Mouse (Mus musculus) hindbrain, embryonic 16.5 days (tissue): Measurements from ENCODE around the gene Acat2. TPM values are rescaled to one million over a fixed set of nuclear protein-coding genes. Genes with fewer than 3 reads are reported as not detected.
"Not testable (repeated sequence)": the region's sequence is repeated elsewhere in the genome, so short reads cannot be mapped to it uniquely, and the experiment has no call there.

ENCODE experiments used
- ATAC-seq: fragments of 200-750 bp; cut with Nextera tagmentation; 2 replicates; pipeline ENCODE4 v1.8.0; 2017; ENCODE audit warnings: moderate TSS enrichment, moderate library complexity
- H3K27ac ChIP-seq: fragments of 300-500 bp; sonication (generic); 2 replicates; pipeline ENCODE4 v1.5.1; 2014; ENCODE audit warnings: low read depth, mild to moderate bottlenecking, control low read depth, low read length, moderate library complexity
- H3K27me3 ChIP-seq: fragments of 300-500 bp; sonication (generic); replicated peaks from 2 replicates; pipeline ENCODE4 v1.6.1; 2014; ENCODE audit warnings: low read length; ENCODE audit not compliant: control insufficient read depth, insufficient read depth
- H3K36me3 ChIP-seq: fragments of 300-500 bp; sonication (generic); 2 replicates; pipeline ENCODE4 v1.6.1; 2014; ENCODE audit warnings: mild to moderate bottlenecking, low read length, moderate library complexity, mixed read lengths; ENCODE audit not compliant: control insufficient read depth, insufficient read depth
- H3K4me1 ChIP-seq: fragments of 300-500 bp; sonication (generic); 2 replicates; pipeline ENCODE4 v1.6.1; 2014; ENCODE audit warnings: low read depth, low read length; ENCODE audit not compliant: control insufficient read depth, insufficient read depth
- H3K4me2 ChIP-seq: fragments of 300-500 bp; sonication (generic); 2 replicates; pipeline ENCODE4 v1.6.1; 2014; ENCODE audit warnings: mild to moderate bottlenecking, low read length, control low read depth, moderate library complexity
- H3K4me3 ChIP-seq: fragments of 300-500 bp; sonication (generic); 2 replicates; pipeline ENCODE4 v1.5.1; 2014; ENCODE audit warnings: mild to moderate bottlenecking, low read length, control low read depth, moderate library complexity
- H3K9ac ChIP-seq: fragments of 300-500 bp; sonication (generic); 2 replicates; pipeline ENCODE4 v1.6.1; 2014; ENCODE audit warnings: low read depth, mild to moderate bottlenecking, control low read depth, low read length, moderate library complexity
- H3K9me3 ChIP-seq: fragments of 300-500 bp; sonication (generic); 2 replicates; pipeline ENCODE4 v1.6.1; 2014; ENCODE audit warnings: mild to moderate bottlenecking, low read length, moderate library complexity; ENCODE audit not compliant: control insufficient read depth
- WGBS: fragments of 180-500 bp; shearing (Covaris S2); extraction: QIAGEN DNeasy Blood & Tissue Kit; methylation state at CpG from one replicate; pipeline ENCODE4 v1.1.7; 2014; 5-methylcytosine and 5-hydroxymethylcytosine counted together
- polyA plus RNA-seq: library from polyadenylated mRNA; unstranded; fragments of >200 nt; fragmentation: Nextera tagmentation; extraction: Ambion mirVana; gene quantifications from 2 replicates; pipeline ENCODE4 v1.2.1, GENCODE M21; 2015

The Acat2 gene
- polyA plus RNA-seq, 1 experiment from 2014 or later, result 335 TPM

GRCm38 (mm10) chr17:12978546-12978945 lies 18.0 kb upstream of the Acat2 start:
- 100% methylated on average over 1 of the region's 1 CpGs for WGBS
- Histone ChIP-seq H3K9me3 (no peaks in the 10 kb centered on the region), H3K4me1 (no peaks in the 10 kb centered on the region), H3K27me3 (no peaks in the 10 kb centered on the region), H3K9ac (no peak overlapping the region), H3K27ac (no peak overlapping the region), H3K4me2 (no peak overlapping the region), H3K36me3 (peaks cover 35% of the 10 kb centered on the region), H3K4me3 (no peak overlapping the region)
- ATAC-seq, result no peak

- 85% methylated on average over 2 of the region's 2 CpGs for WGBS
- H3K4me3 ChIP-seq, result no peak overlapping the region
- H3K27me3 ChIP-seq, result no peaks in the 10 kb centered on the region
- no peaks in the 10 kb centered on the region for H3K4me1 ChIP-seq
- no peak overlapping the region for H3K27ac ChIP-seq
- H3K9me3 ChIP-seq, result no peaks in the 10 kb centered on the region
- peaks cover 20% of the 10 kb centered on the region for H3K36me3 ChIP-seq
- ATAC-seq, result no peak
- H3K4me2 ChIP-seq, result no peak overlapping the region
- no peak overlapping the region for H3K9ac ChIP-seq
Observed at GRCm38 (mm10) chr17:12973851-12974250, 13.3 kb upstream of the Acat2 start.

- H3K4me3 ChIP-seq, result no peak overlapping the region
- H3K4me1 ChIP-seq, result no peaks in the 10 kb centered on the region
- no peak overlapping the region for H3K9ac ChIP-seq
- H3K27ac ChIP-seq, result no peak overlapping the region
- no peak overlapping the region for H3K4me2 ChIP-seq
- no peaks in the 10 kb centered on the region for H3K9me3 ChIP-seq
- 94% methylated on average over 2 of the region's 2 CpGs for WGBS
- H3K36me3 ChIP-seq, result peaks cover 6% of the 10 kb centered on the region; the same call in 1 of the 2 replicates
- no peak for ATAC-seq
- no peaks in the 10 kb centered on the region for H3K27me3 ChIP-seq
Observed at GRCm38 (mm10) chr17:12967173-12967572, 6.6 kb upstream of the Acat2 start.

GRCm38 (mm10) chr17:12963476-12963875 lies 2.9 kb upstream of the Acat2 start:
- no peak for ATAC-seq

GRCm38 (mm10) chr17:12959377-12959776 lies 1.2 kb downstream of the Acat2 start:
- peak overlapping the region; percentile 18 for H3K4me3 ChIP-seq
- not testable (repeated sequence) for H3K27me3 ChIP-seq, ATAC-seq, H3K27ac ChIP-seq, H3K9me3 ChIP-seq, H3K36me3 ChIP-seq, H3K9ac ChIP-seq
- H3K4me2 ChIP-seq, result peak overlapping the region; percentile 55
- H3K4me1 ChIP-seq, result peaks cover 10% of the 10 kb centered on the region
- WGBS, result 17% methylated on average over 1 of the region's 2 CpGs

More at GRCm38 (mm10) chr17:12963476-12963875, 2.9 kb upstream of the Acat2 start:
- Histone ChIP-seq H3K4me1 (peaks cover 10% of the 10 kb centered on the region), H3K4me3 (no peak overlapping the region), H3K9ac (no peak overlapping the region), H3K27ac (no peak overlapping the region), H3K36me3 (peaks cover 6% of the 10 kb centered on the region; the same call in 1 of the 2 replicates), H3K4me2 (no peak overlapping the region), H3K9me3 (no peaks in the 10 kb centered on the region), H3K27me3 (no peaks in the 10 kb centered on the region)
- 78% methylated on average over 3 of the region's 3 CpGs for WGBS

GRCm38 (mm10) chr17:12956664-12957063 lies 3.9 kb downstream of the Acat2 start:
- H3K9ac ChIP-seq, result no peak overlapping the region

GRCm38 (mm10) chr17:12949669-12950068 lies 10.9 kb downstream of the Acat2 start:
- Histone ChIP-seq H3K9me3 (no peaks in the 10 kb centered on the region), H3K27me3 (no peaks in the 10 kb centered on the region), H3K9ac (no peak overlapping the region), H3K4me2 (no peak overlapping the region), H3K36me3 (peaks cover 38% of the 10 kb centered on the region), H3K4me1 (no peaks in the 10 kb centered on the region), H3K4me3 (no peak overlapping the region), H3K27ac (no peak overlapping the region)
- WGBS, result 89% methylated on average over 5 of the region's 5 CpGs
- ATAC-seq, result no peak

More at GRCm38 (mm10) chr17:12956664-12957063, 3.9 kb downstream of the Acat2 start:
- no peaks in the 10 kb centered on the region for H3K27me3 ChIP-seq
- peaks cover 10% of the 10 kb centered on the region for H3K36me3 ChIP-seq
- H3K4me1 ChIP-seq, result peaks cover 10% of the 10 kb centered on the region
- H3K9me3 ChIP-seq, result no peaks in the 10 kb centered on the region
- no peak overlapping the region for H3K4me2 ChIP-seq
- no peak overlapping the region for H3K27ac ChIP-seq
- no peak for ATAC-seq
- no peak overlapping the region for H3K4me3 ChIP-seq
- 89% methylated on average over 8 of the region's 8 CpGs for WGBS

- H3K4me2 ChIP-seq, result no peak overlapping the region
- WGBS, result 97% methylated on average over 6 of the region's 6 CpGs
- H3K27ac ChIP-seq, result no peak overlapping the region
- no peak for ATAC-seq
- no peaks in the 10 kb centered on the region for H3K9me3 ChIP-seq
- no peak overlapping the region for H3K4me3 ChIP-seq
- H3K36me3 ChIP-seq, result peaks cover 23% of the 10 kb centered on the region
- no peaks in the 10 kb centered on the region for H3K4me1 ChIP-seq
- no peak overlapping the region for H3K9ac ChIP-seq
- H3K27me3 ChIP-seq, result no peaks in the 10 kb centered on the region
Observed at GRCm38 (mm10) chr17:12942459-12943162, 17.9 kb downstream of the Acat2 start.

- peaks cover 23% of the 10 kb centered on the region for H3K36me3 ChIP-seq
- H3K4me1 ChIP-seq, result no peaks in the 10 kb centered on the region
- no peak overlapping the region for H3K4me3 ChIP-seq
- WGBS, result 73% methylated on average over 8 of the region's 8 CpGs
- H3K9ac ChIP-seq, result no peak overlapping the region
- no peak overlapping the region for H3K4me2 ChIP-seq
- H3K27ac ChIP-seq, result no peak overlapping the region
- H3K9me3 ChIP-seq, result no peaks in the 10 kb centered on the region
- no peak for ATAC-seq
- no peaks in the 10 kb centered on the region for H3K27me3 ChIP-seq
Observed at GRCm38 (mm10) chr17:12941543-12942260, 18.8 kb downstream of the Acat2 start.
